Mouse (Mus musculus): ENCODE results near the gene Smoc1. TPM values are rescaled to one million over a fixed set of nuclear protein-coding genes. Genes with fewer than 3 reads are reported as not detected.

The Smoc1 gene
- polyA plus RNA-seq (2015; fragmentation: Nextera tagmentation; extraction: Ambion mirVana): 6.9 and 7.9 TPM in 2 replicates

- ATAC-seq (ENCODE audit: insufficient read depth, low FRiP score): peak; percentile 81
- Histone ChIP-seq H3K36me3 (ENCODE audit: control insufficient read depth, insufficient read depth, low read length) (no peaks in the 10 kb centered on the region), H3K9me3 (replicated peaks; ENCODE audit: control insufficient read depth, low read length) (no peaks in the 10 kb centered on the region), H3K4me3 (replicated peaks; ENCODE audit: low read length) (peak within 1 kb of the TSS; percentile 57), H3K27ac (ENCODE audit: low read length) (no peak within 1 kb of the TSS; the same call in 1 of the 2 replicates), H3K9ac (ENCODE audit: low read length) (peak within 1 kb of the TSS; percentile 71), H3K4me2 (ENCODE audit: low read depth, low read length) (peak within 1 kb of the TSS; percentile 82), H3K4me1 (ENCODE audit: control insufficient read depth, insufficient read depth, low read length) (peaks cover 11% of the 10 kb centered on the region; the same call in 1 of the 2 replicates), H3K27me3 (ENCODE audit: control insufficient read depth, insufficient read depth, low read length) (peaks cover 12% of the 10 kb centered on the region)
- 6% methylated on average over 41 of the region's 42 CpGs for WGBS
Measured at GRCm38 (mm10) chr12:81026277-81026994, at the start of gene Smoc1. TSS of gene Smoc1 (plus strand) at chr12:81026808.

- no peak overlapping the region for H3K9ac ChIP-seq (ENCODE audit: low read length)
- no peak overlapping the region for H3K4me3 ChIP-seq (replicated peaks; ENCODE audit: low read length)
- H3K9me3 ChIP-seq (replicated peaks; ENCODE audit: control insufficient read depth, low read length): no peaks in the 10 kb centered on the region
- H3K4me1 ChIP-seq (ENCODE audit: control insufficient read depth, insufficient read depth, low read length): no peaks in the 10 kb centered on the region
- ATAC-seq (ENCODE audit: insufficient read depth, low FRiP score): no peak
- no peak overlapping the region for H3K4me2 ChIP-seq (ENCODE audit: low read depth, low read length)
- H3K36me3 ChIP-seq (ENCODE audit: control insufficient read depth, insufficient read depth, low read length): no peaks in the 10 kb centered on the region
- H3K27me3 ChIP-seq (ENCODE audit: control insufficient read depth, insufficient read depth, low read length): no peaks in the 10 kb centered on the region
- no peak overlapping the region for H3K27ac ChIP-seq (ENCODE audit: low read length)
- 1% methylated on average over 7 of the region's 7 CpGs for WGBS
Measured at GRCm38 (mm10) chr12:80982326-80982725, 44.3 kb upstream of the Smoc1 start.

- Histone ChIP-seq H3K4me3 (replicated peaks; ENCODE audit: low read length) (no peak overlapping the region), H3K9ac (ENCODE audit: low read length) (no peak overlapping the region), H3K27me3 (ENCODE audit: control insufficient read depth, insufficient read depth, low read length) (no peaks in the 10 kb centered on the region), H3K4me2 (ENCODE audit: low read depth, low read length) (no peak overlapping the region), H3K27ac (ENCODE audit: low read length) (no peak overlapping the region), H3K4me1 (ENCODE audit: control insufficient read depth, insufficient read depth, low read length) (no peaks in the 10 kb centered on the region), H3K9me3 (replicated peaks; ENCODE audit: control insufficient read depth, low read length) (no peaks in the 10 kb centered on the region), H3K36me3 (ENCODE audit: control insufficient read depth, insufficient read depth, low read length) (no peaks in the 10 kb centered on the region)
- ATAC-seq (ENCODE audit: insufficient read depth, low FRiP score): no peak
- WGBS: 77% methylated on average over 9 of the region's 9 CpGs
Measured at GRCm38 (mm10) chr12:80983695-80984094, 42.9 kb upstream of the Smoc1 start.

GRCm38 (mm10) chr12:80986628-80987027 lies 40.0 kb upstream of the Smoc1 start:
- H3K27ac ChIP-seq (ENCODE audit: low read length): no peak overlapping the region
- H3K9me3 ChIP-seq (replicated peaks; ENCODE audit: control insufficient read depth, low read length): no peaks in the 10 kb centered on the region
- no peaks in the 10 kb centered on the region for H3K36me3 ChIP-seq (ENCODE audit: control insufficient read depth, insufficient read depth, low read length)
- H3K9ac ChIP-seq (ENCODE audit: low read length): no peak overlapping the region
- 80% methylated on average over 4 of the region's 4 CpGs for WGBS
- no peaks in the 10 kb centered on the region for H3K4me1 ChIP-seq (ENCODE audit: control insufficient read depth, insufficient read depth, low read length)
- no peak for ATAC-seq (ENCODE audit: insufficient read depth, low FRiP score)
- H3K4me2 ChIP-seq (ENCODE audit: low read depth, low read length): no peak overlapping the region
- no peak overlapping the region for H3K4me3 ChIP-seq (replicated peaks; ENCODE audit: low read length)
- no peaks in the 10 kb centered on the region for H3K27me3 ChIP-seq (ENCODE audit: control insufficient read depth, insufficient read depth, low read length)

GRCm38 (mm10) chr12:80988286-80988685 lies 38.3 kb upstream of the Smoc1 start:
- ATAC-seq (ENCODE audit: insufficient read depth, low FRiP score): no peak
- no peaks in the 10 kb centered on the region for H3K27me3 ChIP-seq (ENCODE audit: control insufficient read depth, insufficient read depth, low read length)
- 71% methylated on average over 3 of the region's 3 CpGs for WGBS
- no peak overlapping the region for H3K4me2 ChIP-seq (ENCODE audit: low read depth, low read length)
- no peak overlapping the region for H3K9ac ChIP-seq (ENCODE audit: low read length)
- no peaks in the 10 kb centered on the region for H3K36me3 ChIP-seq (ENCODE audit: control insufficient read depth, insufficient read depth, low read length)
- H3K4me1 ChIP-seq (ENCODE audit: control insufficient read depth, insufficient read depth, low read length): no peaks in the 10 kb centered on the region
- H3K9me3 ChIP-seq (replicated peaks; ENCODE audit: control insufficient read depth, low read length): no peaks in the 10 kb centered on the region
- H3K4me3 ChIP-seq (replicated peaks; ENCODE audit: low read length): no peak overlapping the region
- H3K27ac ChIP-seq (ENCODE audit: low read length): no peak overlapping the region

GRCm38 (mm10) chr12:80990901-80991445 lies 35.6 kb upstream of the Smoc1 start:
- Histone ChIP-seq H3K9me3 (replicated peaks; ENCODE audit: control insufficient read depth, low read length) (no peaks in the 10 kb centered on the region), H3K27ac (ENCODE audit: low read length) (no peak overlapping the region), H3K4me1 (ENCODE audit: control insufficient read depth, insufficient read depth, low read length) (no peaks in the 10 kb centered on the region), H3K27me3 (ENCODE audit: control insufficient read depth, insufficient read depth, low read length) (no peaks in the 10 kb centered on the region), H3K4me2 (ENCODE audit: low read depth, low read length) (no peak overlapping the region), H3K36me3 (ENCODE audit: control insufficient read depth, insufficient read depth, low read length) (no peaks in the 10 kb centered on the region), H3K9ac (ENCODE audit: low read length) (no peak overlapping the region), H3K4me3 (replicated peaks; ENCODE audit: low read length) (no peak overlapping the region)
- ATAC-seq (ENCODE audit: insufficient read depth, low FRiP score): no peak
- 79% methylated on average over 13 of the region's 13 CpGs for WGBS

- Histone ChIP-seq H3K36me3 (ENCODE audit: control insufficient read depth, insufficient read depth, low read length) (no peaks in the 10 kb centered on the region), H3K9ac (ENCODE audit: low read length) (no peak overlapping the region), H3K27me3 (ENCODE audit: control insufficient read depth, insufficient read depth, low read length) (no peaks in the 10 kb centered on the region), H3K4me2 (ENCODE audit: low read depth, low read length) (no peak overlapping the region), H3K4me3 (replicated peaks; ENCODE audit: low read length) (no peak overlapping the region), H3K9me3 (replicated peaks; ENCODE audit: control insufficient read depth, low read length) (no peaks in the 10 kb centered on the region), H3K27ac (ENCODE audit: low read length) (no peak overlapping the region), H3K4me1 (ENCODE audit: control insufficient read depth, insufficient read depth, low read length) (no peaks in the 10 kb centered on the region)
- ATAC-seq (ENCODE audit: insufficient read depth, low FRiP score): no peak
- 77% methylated on average over 10 of the region's 10 CpGs for WGBS
Measured at GRCm38 (mm10) chr12:80991806-80992205, 34.8 kb upstream of the Smoc1 start.

- Histone ChIP-seq H3K9me3 (replicated peaks; ENCODE audit: control insufficient read depth, low read length) (no peaks in the 10 kb centered on the region), H3K4me1 (ENCODE audit: control insufficient read depth, insufficient read depth, low read length) (no peaks in the 10 kb centered on the region), H3K4me3 (replicated peaks; ENCODE audit: low read length) (no peak overlapping the region), H3K27ac (ENCODE audit: low read length) (no peak overlapping the region), H3K4me2 (ENCODE audit: low read depth, low read length) (no peak overlapping the region), H3K9ac (ENCODE audit: low read length) (no peak overlapping the region), H3K36me3 (ENCODE audit: control insufficient read depth, insufficient read depth, low read length) (no peaks in the 10 kb centered on the region), H3K27me3 (ENCODE audit: control insufficient read depth, insufficient read depth, low read length) (no peaks in the 10 kb centered on the region)
- ATAC-seq (ENCODE audit: insufficient read depth, low FRiP score): no peak
- WGBS: 78% methylated on average over 8 of the region's 8 CpGs
Measured at GRCm38 (mm10) chr12:80992540-80993122, 34.0 kb upstream of the Smoc1 start.

GRCm38 (mm10) chr12:80993773-80994172 lies 32.8 kb upstream of the Smoc1 start:
- Histone ChIP-seq H3K27ac (ENCODE audit: low read length) (no peak overlapping the region), H3K27me3 (ENCODE audit: control insufficient read depth, insufficient read depth, low read length) (0 out of 2 replicates have a peak, but pooled peaks cover 2% of the 10 kb centered on the region), H3K4me2 (ENCODE audit: low read depth, low read length) (no peak overlapping the region), H3K4me1 (ENCODE audit: control insufficient read depth, insufficient read depth, low read length) (0 out of 2 replicates have a peak, but pooled peaks cover under 1% of the 10 kb centered on the region), H3K9ac (ENCODE audit: low read length) (no peak overlapping the region), H3K36me3 (ENCODE audit: control insufficient read depth, insufficient read depth, low read length) (no peaks in the 10 kb centered on the region), H3K4me3 (replicated peaks; ENCODE audit: low read length) (no peak overlapping the region), H3K9me3 (replicated peaks; ENCODE audit: control insufficient read depth, low read length) (no peaks in the 10 kb centered on the region)
- ATAC-seq (ENCODE audit: insufficient read depth, low FRiP score): no peak
- WGBS: 75% methylated on average over 1 of the region's 1 CpGs
